Mouse (Mus musculus) ovary, postnatal 10 days (tissue): ENCODE data around the gene Doc2g.
A peak's percentile ranks its signal among the peaks of the same experiment; 100 is the strongest.
"Not testable (repeated sequence)": the region's sequence is repeated elsewhere in the genome, so short reads cannot be mapped to it uniquely, and the experiment has no call there.

Source experiments
- DNase-seq: peaks from one replicate; pipeline ENCODE4 v3.0.0; 2022; ENCODE audit warnings: low spot score

Doc2g gene

DNA sequence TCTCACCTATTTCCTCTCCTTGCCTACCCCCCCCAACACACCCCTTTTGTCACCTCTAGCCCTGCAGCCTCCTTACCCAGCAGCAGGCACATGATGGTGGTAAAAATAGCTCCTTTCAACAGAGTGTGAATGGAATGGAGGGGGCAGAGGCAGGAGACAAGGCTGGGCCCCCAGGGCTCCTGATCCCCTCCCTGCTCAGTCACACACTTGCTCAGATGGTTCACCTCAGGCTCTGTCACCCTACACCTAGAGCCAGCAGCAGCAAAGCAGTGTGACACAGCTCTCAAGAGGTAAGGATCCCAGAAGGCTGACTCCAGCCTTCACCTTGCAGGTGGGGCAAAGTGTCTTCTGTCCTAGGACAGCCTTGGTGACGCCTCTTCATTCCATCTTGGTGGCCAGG lies at the start of gene Doc2g:
Gene Doc2g (plus strand): TSS at position 202 of the 400 bp plus-strand sequence.
- DNase-seq, result no peak

DNA sequence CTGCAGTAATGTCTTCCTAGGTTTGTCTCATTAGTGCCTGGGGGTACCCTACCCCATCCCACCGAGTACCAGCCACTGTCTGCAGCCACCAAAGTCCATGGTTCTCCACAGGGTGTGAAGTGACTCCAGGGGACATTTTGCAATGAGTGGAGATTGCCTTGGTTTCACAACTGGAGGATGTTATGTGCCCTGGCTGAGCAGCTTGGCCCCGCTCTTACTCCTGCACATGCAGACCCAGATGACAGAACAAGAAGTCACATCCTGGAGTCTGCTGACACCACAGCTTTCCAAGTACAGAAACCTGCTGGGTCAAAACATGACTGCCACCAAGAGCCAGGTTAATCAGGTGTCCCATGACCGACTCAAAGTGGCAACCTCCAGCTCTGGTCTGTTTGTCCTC lies 48.1 kb upstream of the Doc2g start:
- no peak for DNase-seq

DNA sequence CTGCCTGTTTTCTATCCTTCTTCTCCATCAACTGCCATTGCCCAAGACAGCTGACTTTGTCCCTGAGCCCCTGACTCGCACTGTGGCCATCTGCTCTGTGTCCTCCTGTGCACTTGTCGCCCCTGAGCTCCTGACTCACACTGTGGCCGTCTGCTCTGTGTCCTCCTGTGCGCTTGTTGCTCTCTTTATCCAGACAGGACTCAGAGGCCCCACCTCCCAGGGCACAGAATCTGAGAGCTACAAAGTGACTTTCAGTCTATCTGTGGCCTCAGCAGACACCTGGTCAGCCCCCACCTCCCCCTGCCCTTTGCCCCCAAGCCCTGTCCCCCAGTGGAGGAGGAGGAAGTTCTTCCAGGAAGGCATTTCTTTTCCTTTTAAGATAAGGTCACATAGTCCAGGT lies 47.3 kb upstream of the Doc2g start:
- DNase-seq, result no peak

DNA sequence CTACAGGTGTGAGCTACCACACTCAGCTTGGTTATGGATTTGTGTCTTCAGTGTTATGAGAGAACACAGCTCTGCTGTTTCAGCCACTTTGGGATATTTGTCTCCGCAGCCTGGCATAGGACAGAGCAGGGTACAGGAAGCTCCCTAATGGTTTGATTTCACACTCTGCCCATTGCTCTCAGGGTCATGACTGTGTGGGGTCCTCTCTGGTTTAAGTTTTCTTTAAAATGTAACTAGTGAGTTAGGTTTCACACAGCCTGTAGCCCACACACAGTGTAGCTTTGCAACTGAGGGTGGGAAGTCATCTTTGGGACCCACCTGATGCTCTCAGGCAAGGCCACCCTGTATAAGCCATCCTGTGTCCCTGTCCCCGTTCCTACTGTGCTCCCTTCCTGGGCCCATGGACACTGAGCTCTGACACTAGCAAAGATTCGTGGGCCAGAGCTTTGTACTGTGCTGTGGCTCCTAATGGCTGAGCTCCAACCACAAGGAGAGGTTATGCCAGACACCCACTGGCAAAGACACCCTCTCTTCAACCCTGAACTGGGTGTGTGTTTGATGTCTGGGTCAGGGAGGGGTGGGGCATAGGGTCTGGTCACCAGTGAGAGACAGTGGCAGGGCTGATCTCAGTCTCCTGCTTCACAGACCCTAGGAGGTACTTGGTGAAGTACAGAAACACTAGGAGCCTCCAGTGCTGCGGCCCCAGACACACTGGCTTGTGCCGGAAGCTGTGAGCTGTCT lies 45.6 kb upstream of the Doc2g start:
- not testable (repeated sequence) for DNase-seq

DNA sequence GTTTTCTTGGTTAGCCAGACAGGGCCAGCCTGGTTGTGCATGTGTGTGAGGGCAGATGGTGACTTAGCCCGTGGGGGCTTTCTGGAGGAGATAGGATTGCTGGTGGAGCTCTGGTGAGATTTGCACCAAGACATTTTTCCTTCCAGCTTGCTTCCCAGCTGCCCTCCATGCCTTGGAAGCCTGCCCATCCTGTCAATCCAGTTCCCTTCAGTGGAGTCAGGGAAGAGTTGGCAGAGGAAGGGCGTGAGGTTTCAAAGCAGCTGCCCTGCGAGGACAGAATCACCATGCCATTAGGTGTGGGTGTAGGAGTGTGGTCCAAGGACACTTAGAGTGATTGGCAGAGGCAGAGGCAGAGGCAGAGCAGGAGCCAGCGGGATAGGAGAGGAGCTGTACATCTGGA lies 44.6 kb upstream of the Doc2g start, which contains the start of gene Aldh3b3:
Gene Aldh3b3 (plus strand): TSS at position 176 of the 400 bp plus-strand sequence.
- no peak for DNase-seq

DNA sequence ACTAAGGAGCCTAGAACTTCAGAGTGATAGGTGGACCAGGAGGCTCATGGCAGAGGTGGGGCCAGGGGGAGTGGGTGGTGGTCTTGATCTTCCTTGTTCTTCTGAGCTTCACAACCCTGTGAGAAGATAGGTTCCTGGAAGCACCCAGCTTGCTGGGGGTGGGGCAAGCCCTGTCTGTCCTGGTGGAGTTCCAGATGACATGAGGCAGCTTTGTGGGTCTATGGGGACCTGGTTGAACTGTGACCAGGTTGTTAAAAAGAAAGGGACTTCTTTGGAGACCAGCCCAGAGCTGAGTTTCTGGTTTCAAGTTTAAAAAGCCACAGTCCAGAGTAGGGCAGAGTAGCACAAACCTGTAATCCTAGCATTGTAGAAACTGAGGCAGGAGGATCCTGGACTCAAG lies 44.1 kb upstream of the Doc2g start:
- no peak for DNase-seq

DNA sequence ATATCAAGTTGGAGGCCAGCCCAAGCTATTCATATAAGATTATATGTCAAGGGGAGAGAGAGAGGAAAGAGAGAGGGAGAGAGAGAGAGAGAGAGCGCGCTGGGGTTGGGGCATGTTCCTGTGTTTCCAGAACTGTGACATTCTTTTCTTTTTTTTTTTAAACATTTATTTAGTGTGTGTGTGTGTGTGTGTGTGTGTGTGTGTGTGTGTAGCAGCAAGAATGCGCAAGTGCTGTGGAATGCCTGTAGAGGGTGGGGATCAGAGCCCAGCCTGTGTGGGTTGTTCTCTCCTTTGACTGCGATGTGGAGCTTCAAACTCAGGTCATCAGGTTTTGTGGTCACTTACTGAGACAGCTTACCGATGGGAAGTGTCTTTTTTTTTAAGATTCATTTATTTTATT lies 42.9 kb upstream of the Doc2g start:
- no peak for DNase-seq

DNA sequence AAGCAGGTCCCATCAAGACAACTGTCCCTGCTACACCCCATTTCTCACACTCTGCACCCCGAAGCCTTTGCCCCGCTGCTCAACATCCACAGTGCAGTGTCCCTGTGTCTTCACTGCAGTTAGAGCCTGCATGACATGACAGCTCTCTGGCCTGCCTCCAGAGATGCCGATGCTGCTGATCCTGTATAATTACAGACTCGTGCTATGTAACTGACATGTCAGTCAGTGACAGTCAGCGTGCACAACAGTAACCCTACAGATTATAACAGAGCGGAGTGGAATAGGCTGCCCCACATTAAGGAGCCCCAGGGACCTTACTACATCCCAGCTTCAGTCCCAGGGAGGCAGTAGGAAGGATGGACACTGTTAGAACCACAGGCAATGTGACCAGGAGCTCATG lies 41.3 kb upstream of the Doc2g start:
- DNase-seq, result not testable (repeated sequence)

DNA sequence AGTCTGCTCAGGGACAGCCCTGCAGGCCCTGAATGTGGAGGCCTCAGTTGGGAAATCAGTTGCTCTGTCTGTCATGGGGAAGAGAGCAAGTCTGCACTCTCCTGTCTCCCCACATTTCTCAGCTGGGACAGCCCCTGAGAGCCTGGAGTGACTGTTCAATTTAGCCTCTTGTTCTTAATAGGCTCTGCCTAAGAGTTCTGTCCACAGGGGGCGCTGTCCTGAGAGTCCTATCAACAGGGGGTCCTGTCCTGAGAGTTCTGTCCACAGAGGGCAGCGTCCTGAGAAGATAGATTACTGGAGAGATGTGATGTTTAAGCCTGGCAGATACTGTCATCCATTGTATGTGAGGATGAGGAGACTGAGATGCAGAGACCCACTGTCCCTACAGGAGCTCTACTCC lies 40.6 kb upstream of the Doc2g start:
- DNase-seq, result no peak

DNA sequence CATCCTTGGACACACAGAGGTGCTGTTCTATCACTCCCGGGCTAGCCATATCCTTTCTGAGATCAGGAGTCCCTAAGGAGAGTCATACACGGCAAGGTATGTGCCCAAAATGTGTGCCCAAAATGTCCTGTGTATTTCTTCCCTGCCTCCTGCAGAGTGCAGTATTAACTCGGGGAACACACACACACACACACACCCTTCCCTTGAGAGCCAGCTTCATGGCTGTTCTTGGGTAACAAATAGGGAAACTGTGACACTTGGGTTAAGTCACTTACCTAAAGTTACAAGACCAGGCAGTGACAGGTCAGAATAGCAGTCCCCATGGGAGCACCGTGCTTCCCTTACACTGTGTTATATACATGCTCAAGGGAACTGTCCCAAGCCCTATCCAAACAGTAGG lies 39.1 kb upstream of the Doc2g start:
- no peak for DNase-seq

DNA sequence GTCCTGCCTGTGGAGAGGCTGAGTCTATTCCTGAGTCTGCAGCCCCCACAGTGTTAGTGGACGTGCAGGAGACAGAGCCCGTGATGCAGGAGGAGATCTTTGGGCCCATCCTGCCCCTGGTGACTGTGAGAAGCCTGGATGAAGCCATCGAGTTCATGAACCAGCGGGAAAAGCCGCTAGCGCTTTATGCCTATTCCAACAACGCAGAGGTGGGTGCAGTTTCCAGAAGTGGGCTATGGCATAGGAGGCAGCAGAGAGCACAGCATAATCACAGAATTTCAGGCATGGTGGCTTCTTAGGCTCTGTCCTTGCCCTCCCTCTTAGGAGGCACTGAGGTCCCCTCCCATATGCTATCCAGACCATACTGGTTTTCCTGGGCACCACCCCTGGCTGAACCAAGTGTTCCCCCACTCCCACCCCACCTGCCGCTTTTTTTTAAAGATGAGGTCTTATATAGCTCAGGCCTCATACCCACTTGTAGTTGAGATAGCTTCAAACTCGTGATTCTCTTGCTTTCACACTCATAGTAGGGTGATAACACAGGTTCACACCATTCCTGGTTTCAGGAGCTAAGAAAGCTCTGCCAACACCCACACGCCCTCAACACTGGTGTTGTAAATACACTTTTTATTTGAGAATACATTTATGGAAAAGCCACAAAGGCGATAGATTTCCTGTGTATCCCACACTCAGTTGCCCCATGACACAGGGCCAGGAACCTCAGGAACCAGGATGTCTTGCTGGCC lies 36.6 kb upstream of the Doc2g start:
- no peak for DNase-seq

DNA sequence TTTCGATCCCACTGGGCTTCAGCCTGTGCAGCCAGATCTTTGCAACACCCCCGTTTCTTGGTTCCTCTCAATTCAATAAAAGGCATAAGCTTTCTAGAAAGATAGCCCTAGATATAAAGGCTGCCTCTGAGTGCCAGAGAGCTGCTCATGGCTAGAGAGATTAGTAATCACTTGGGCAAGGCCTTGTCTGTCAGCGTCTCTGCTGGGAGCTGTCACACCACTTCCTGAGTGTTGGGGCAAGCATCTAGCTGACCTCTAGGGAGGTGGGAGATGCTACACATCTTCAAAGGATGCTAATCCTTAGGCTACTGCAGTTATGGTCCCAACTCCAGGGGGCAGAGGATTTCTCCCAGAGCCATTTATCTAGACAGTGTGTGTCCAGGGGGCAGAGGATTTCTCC lies 35.9 kb upstream of the Doc2g start:
- DNase-seq, result no peak

DNA sequence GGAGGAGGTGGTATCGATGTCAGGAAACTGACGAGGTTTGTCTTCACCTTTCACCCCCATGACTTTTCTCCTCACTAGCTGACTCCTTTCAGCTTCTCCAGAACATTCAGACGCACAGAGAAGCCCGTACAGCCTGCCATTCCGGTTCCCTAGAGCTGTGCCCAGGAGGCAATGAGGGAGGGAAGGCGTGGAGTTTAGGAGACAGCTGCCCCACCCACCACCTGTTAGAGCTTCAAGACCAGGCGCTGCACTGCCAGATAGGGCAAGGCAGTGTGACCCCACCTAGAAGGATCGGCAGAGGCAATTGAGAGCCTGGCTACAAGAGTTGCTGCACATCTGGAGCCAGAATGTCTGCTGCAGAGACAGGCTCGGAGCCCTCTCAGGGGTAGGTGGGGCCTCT lies 30.9 kb upstream of the Doc2g start, which contains the start of gene Aldh3b2:
Gene Aldh3b2 (plus strand): TSS at position 100 of the 400 bp plus-strand sequence.
- DNase-seq, result no peak

DNA sequence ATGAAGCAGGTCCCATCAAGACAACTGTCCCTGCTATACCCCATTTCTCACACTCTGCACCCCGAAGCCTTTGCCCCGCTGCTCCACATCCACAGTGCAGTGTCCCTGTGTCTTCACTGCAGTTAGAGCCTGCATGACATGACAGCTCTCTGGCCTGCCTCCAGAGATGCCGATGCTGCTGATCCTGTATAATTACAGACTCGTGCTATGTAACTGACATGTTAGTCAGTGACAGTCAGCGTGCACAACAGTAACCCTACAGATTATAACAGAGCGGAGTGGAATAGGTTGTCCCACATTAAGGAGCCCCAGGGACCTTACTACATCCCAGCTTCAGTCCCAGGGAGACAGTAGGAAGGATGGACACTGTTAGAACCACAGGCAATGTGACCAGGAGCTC lies 28.5 kb upstream of the Doc2g start:
- DNase-seq, result not testable (repeated sequence)

DNA sequence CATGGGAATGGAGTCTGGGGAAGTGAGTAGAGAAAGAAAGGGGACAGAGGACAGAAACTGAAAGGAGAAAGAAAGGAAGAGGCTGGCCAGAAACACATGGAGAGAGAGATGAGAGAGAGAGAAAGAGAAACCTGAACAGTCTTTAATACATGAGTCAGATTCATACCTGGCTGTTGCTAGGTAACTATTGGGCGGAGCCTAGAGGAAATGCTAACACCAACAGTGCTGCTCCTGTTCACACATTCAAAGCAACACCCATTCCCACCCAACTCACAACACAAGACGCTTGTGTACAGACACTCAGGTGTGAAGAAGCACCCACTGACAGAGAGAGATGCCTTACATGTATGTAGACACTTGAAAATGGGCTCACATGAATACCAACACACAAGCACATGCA lies 27.2 kb upstream of the Doc2g start:
- DNase-seq, result no peak

DNA sequence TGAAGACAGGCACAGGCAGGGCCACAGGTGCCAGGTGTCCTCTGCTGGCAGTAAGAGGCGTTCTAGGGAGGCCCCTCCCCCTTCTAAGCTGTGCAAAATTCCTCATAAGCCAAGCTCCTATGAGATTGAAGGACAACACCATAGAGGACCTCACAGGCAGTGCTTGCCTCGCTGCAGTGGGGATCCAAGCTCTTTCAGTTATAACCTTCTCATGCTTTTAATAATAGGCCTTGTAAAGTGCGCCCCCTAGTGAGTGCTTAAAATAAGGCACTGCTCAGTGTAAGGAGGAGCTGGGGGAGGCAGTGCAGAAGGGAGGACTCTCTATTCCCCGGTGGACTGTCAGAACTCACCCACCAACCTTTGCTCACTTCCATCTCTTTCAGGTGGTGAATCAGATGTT lies 22.8 kb upstream of the Doc2g start:
- DNase-seq, result peak; percentile 42

DNA sequence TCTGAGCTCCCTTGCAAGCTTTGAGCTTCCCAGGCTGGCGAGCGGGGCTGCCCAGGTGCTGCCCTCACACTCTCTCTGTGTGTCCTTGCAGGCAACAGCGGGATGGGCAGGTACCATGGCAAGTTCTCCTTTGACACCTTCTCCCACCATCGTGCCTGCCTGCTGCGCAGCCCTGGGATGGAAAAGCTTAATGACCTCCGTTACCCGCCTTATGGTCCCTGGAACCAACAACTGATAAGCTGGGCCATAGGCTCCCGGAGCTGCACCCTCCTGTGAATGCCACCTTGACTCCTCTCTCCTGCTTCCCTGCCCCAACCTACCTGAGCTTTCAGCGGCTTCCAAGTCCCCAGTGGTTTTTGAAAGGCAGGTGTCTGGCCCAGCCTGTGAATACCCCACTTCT lies 22.2 kb upstream of the Doc2g start:
- DNase-seq, result no peak

DNA sequence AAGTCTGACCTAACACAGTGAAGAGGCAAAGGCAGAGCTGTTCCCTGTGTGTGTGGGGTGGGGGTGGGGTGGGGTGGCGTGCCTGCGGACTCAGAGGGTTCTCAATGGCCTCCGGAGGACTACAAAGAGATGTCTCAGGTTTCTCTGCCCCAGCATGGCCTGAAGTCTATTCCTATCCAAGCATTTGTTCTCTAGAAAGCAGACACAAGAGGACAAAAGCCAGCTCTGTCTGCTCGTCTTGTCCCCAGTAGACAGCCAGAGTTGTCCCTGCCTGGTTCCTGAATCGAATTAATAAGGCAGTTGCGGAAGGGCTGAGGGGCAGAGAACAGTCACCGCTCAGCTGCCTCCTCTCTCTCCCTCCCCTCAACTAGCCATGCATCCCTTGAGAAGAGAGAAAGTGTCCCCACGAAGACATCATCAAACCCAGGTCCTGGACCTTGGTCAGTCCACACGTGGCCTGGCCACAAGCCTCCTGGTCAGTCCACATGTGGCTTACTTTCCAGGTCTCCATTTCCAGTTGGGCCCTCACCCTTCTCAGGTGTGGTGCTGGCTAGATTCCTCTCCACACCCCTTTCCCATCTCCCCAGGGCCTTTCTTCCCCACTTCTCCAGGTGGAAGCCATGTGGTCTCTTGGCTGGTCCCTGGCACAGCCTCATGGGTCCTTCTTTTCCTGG lies 19.4 kb upstream of the Doc2g start:
- DNase-seq, result no peak

DNA sequence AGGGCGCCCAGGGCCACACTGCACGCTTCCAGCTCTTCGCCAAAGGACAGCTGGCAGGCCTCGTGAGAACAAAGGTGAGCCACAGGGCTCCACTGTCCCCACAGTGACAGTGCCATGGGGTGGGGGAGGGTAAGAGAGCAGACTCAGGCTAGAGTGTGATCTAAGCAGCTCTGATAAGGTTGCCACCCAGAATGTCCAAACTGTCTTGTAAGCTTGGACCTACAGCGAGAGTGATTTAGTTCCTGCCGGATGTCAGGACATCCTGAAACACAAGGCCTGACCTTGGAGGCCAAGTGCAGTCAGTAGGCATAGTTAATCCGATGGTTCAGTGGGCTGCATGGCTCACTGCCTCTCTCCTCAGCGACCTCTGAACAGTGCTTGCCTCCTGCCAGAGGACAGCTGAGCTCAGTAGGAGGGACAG lies 17.8 kb upstream of the Doc2g start:
- DNase-seq, result no peak

DNA sequence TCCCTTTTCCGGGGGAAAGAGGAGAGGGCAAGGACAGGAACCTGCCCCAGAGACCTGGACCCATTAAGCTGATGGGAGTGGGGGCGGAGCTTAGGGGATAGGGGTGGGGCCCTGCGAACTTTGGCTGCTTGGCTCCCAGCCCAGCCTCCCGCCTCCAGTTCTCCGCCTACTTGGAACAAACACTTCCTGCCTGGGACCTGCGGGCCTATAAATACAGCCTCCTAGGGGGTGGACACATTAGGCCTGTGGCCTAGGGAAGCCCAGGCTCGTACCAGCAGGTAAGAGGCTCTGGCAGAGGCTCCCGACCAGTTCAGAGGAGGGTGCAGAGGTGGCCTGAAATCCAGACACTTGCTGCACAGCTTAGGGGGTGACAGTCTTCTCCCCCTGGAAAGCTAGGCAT lies 16.8 kb upstream of the Doc2g start, which contains the start of gene Acy3:
Gene Acy3 (plus strand): TSS at position 237 of the 400 bp plus-strand sequence.
- DNase-seq, result peak; percentile 67

DNA sequence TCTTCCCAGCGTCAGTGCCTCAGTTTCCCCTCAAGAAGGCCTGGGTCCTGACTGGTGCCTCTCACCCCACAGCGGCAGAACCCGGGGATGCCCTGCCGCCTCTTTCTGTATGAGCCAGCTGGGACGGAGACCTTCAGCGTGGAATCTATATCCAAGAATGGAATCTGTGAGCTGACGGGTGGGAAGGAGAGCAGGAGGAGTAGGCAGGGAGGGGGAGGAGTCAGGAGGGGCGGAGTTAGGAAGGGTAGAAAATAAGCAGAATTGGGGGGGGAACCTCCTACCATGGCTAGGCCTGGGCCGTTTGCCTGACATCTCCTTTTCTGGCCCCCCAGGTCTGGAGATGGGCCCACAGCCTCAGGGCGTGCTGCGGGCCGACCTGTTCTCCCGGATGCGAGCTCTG lies 15.0 kb upstream of the Doc2g start:
- DNase-seq, result no peak

DNA sequence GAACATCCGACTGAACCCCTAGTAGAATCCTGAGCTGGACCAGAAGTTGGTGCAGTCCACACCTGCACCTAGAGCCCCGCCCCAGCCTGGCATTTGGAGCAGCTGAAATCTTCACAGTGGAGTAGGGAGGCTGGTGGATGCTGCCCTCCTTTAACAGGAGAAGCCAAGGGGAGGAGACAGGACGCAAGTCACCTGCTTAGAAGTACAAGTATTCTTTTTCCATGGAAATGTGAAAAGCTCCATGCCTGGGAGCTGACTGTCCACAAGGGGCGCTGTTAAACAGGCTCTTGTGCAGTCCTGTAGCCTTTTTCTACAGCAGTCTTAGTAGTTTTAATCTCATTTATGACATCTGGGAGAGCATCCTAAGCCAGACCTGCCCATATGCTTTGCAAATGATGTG lies 14.4 kb upstream of the Doc2g start:
- DNase-seq, result no peak

DNA sequence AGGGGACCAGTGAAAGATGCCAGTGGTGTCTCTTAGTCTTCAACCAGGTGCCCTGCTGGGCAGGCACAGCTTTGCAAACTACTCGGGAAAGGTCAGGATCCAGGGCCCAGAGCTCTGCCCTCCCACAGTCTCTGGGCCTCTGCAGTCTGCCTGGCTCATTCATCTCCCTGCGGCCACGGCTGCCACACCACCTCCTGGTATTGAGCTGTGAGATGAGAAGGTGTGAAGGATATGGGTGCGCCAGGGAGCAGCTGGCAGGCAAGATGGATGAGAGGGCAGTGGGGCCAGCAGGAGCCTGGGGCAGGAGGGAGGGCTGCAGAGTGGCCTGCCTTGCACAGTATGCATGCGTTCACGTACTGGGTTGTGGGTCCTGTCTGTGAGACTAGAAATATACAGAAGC lies 12.3 kb upstream of the Doc2g start:
- no peak for DNase-seq
